Mouse (Mus musculus): ENCODE measurements around the gene Olfr509. TPM values are rescaled to one million over a fixed set of nuclear protein-coding genes. Genes with fewer than 3 reads are reported as not detected.
"Not testable (repeated sequence)": the region's sequence is repeated elsewhere in the genome, so short reads cannot be mapped to it uniquely, and the experiment has no call there.

Gene Olfr509
- polyA plus RNA-seq (2014; fragmentation: Nextera tagmentation; extraction: Ambion mirVana) = 0.05 TPM in 1 of 2 replicates, not detected in the other

GRCm38 (mm10) chr7:108651806-108652205, at the start of gene Olfr509:
Olfr509 (minus strand) TSS chr7:108651906.
- H3K27me3 ChIP-seq (ENCODE audit: insufficient read depth, low read length) = no peaks in the 10 kb centered on the region
- TF ChIP-seq CTCF (IDR thresholded peaks at IDR 0.05; ENCODE audit: low read depth) = no peak
- ATAC-seq (ENCODE audit: insufficient read depth) = no peak

DNA sequence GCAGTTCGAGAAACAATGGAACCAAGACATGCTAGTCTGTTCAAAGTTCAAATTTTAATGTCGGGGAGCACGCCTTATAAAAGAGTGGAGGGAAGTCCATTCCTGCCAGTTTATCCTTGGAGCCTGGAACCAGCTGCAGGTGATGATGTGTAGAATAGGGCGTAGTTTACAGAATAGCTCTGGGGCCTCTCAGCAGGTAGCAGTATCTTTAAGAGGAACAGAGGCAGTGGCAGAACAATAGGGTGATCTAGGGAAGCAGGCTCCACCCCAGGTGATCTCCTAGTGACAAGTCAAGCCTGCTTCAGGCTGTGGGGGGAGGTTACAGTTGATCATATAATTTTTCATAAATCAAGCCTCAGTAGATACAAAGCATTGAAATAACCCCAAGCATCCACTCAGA, 27.2 kb upstream of the Olfr509 start:
- DNase-seq = no peak
- Histone ChIP-seq H3K27me3 (ENCODE audit: insufficient read depth, low read length) (no peaks in the 10 kb centered on the region), H3K9me3 (ENCODE audit: low read depth, low read length) (no peaks in the 10 kb centered on the region), H3K27ac (ENCODE audit: low read depth) (no peak overlapping the region), H3K36me3 (ENCODE audit: insufficient read depth) (no peaks in the 10 kb centered on the region), H3K4me1 (ENCODE audit: insufficient read depth) (no peaks in the 10 kb centered on the region), H3K9ac (no peak overlapping the region), H3K4me3 (ENCODE audit: low read depth, low read length) (no peak overlapping the region), H3K4me2 (no peak overlapping the region)
- no peak for TF ChIP-seq CTCF (IDR thresholded peaks at IDR 0.05; ENCODE audit: low read depth)
- 79% methylated on average over 4 of the region's 4 CpGs for WGBS
- no peak for ATAC-seq (ENCODE audit: insufficient read depth)

More at GRCm38 (mm10) chr7:108651806-108652205, at the start of gene Olfr509:
- Histone ChIP-seq H3K9ac (no peak within 1 kb of the TSS), H3K4me1 (ENCODE audit: insufficient read depth) (no peaks in the 10 kb centered on the region), H3K9me3 (ENCODE audit: low read depth, low read length) (no peaks in the 10 kb centered on the region; the same call in 1 of the 2 replicates), H3K4me2 (no peak within 1 kb of the TSS), H3K4me3 (ENCODE audit: low read depth, low read length) (no peak within 1 kb of the TSS), H3K36me3 (ENCODE audit: insufficient read depth) (no peaks in the 10 kb centered on the region), H3K27ac (ENCODE audit: low read depth) (no peak within 1 kb of the TSS)
- DNase-seq = no peak

DNA sequence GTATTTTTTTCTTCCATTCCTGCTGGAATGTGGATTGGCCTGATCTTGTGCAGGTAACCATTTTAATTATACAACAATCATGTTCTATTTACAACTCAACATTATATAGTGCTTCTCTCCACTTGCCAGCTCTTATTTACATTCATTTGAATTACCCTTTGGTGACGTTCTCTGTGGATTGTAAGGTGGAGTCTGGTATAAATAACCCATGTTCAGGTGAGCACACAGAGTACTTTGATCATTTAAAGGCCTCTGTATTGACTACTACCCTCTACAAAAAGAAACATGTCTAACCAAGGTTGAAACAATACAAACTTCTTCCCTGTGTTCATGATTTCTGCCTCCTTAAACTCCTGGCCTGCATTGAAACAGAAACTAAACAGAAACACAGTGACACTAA, 19.4 kb upstream of the Olfr509 start:
- 65% methylated on average over 1 of the region's 1 CpGs for WGBS
- no peak for TF ChIP-seq CTCF (IDR thresholded peaks at IDR 0.05; ENCODE audit: low read depth)
- ATAC-seq (ENCODE audit: insufficient read depth) (no peak), DNase-seq (no peak)
- no peak overlapping the region for H3K27ac ChIP-seq (ENCODE audit: low read depth)
- H3K36me3 ChIP-seq (ENCODE audit: insufficient read depth) = no peaks in the 10 kb centered on the region
- no peaks in the 10 kb centered on the region for H3K27me3 ChIP-seq (ENCODE audit: insufficient read depth, low read length)
- H3K4me3 ChIP-seq (ENCODE audit: low read depth, low read length) = no peak overlapping the region
- no peaks in the 10 kb centered on the region for H3K4me1 ChIP-seq (ENCODE audit: insufficient read depth)
- H3K9ac ChIP-seq = no peak overlapping the region
- H3K9me3 ChIP-seq (ENCODE audit: low read depth, low read length) = no peaks in the 10 kb centered on the region
- H3K4me2 ChIP-seq = no peak overlapping the region

GRCm38 (mm10) chr7:108666118-108666517, 14.4 kb upstream of the Olfr509 start, which contains the start of gene Olfr510:
Olfr510 (plus strand) TSS chr7:108666418.
- Histone ChIP-seq H3K27ac (ENCODE audit: low read depth) (no peak within 1 kb of the TSS), H3K4me3 (ENCODE audit: low read depth, low read length) (no peak within 1 kb of the TSS), H3K27me3 (ENCODE audit: insufficient read depth, low read length) (no peaks in the 10 kb centered on the region), H3K9me3 (ENCODE audit: low read depth, low read length) (no peaks in the 10 kb centered on the region), H3K9ac (no peak within 1 kb of the TSS), H3K4me2 (no peak within 1 kb of the TSS), H3K36me3 (ENCODE audit: insufficient read depth) (no peaks in the 10 kb centered on the region), H3K4me1 (ENCODE audit: insufficient read depth) (no peaks in the 10 kb centered on the region)
- 85% methylated on average over 1 of the region's 1 CpGs for WGBS
- no peak for ATAC-seq (ENCODE audit: insufficient read depth)
- no peak for DNase-seq
- TF ChIP-seq CTCF (IDR thresholded peaks at IDR 0.05; ENCODE audit: low read depth) = no peak

DNA sequence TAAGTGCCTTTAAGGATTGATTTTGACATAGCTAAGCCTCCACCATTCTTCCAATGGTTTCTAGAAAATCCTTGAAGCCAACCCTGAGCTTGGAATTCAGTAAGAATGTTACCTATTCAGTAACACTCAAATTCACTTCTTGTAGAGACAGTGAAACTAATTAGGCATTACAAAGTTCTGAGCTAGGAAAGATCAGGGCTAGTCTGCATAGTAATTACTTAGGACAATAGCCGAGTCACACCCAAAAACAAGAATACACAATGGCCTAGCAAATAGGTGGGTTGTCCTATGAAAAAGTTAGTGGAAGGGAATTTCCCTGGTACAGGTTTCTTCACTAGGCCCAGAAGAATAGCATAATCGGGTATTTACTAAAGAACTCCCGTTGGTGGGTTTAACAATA, 10.7 kb upstream of the Olfr509 start:
- no peaks in the 10 kb centered on the region for H3K36me3 ChIP-seq (ENCODE audit: insufficient read depth)
- TF ChIP-seq CTCF (IDR thresholded peaks at IDR 0.05; ENCODE audit: low read depth) = no peak
- no peaks in the 10 kb centered on the region for H3K4me1 ChIP-seq (ENCODE audit: insufficient read depth)
- no peak overlapping the region for H3K4me2 ChIP-seq
- no peaks in the 10 kb centered on the region for H3K27me3 ChIP-seq (ENCODE audit: insufficient read depth, low read length)
- no peak overlapping the region for H3K9ac ChIP-seq
- H3K27ac ChIP-seq (ENCODE audit: low read depth) = no peak overlapping the region
- DNase-seq (no peak), ATAC-seq (ENCODE audit: insufficient read depth) (no peak)
- 84% methylated on average over 3 of the region's 3 CpGs for WGBS
- no peak overlapping the region for H3K4me3 ChIP-seq (ENCODE audit: low read depth, low read length)
- H3K9me3 ChIP-seq (ENCODE audit: low read depth, low read length) = no peaks in the 10 kb centered on the region

DNA sequence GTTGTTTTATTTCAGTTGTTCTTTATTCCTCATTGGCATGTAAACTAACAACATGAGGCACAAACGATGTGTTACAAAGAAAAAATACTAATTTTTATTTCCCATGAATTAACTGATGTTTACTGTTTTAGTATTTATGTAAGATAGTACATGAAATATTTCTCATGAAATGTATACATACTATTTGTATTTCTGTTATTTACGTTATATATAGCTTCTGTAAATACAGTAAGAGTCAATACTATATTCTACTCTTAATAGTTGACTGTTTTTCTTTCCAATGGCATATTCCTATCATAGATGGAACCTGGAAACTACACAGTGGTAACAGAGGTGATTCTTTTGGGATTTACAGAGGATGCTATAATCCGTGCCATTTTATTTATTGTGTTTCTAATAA, 22.0 kb downstream of the Olfr509 start, which contains the start of gene Olfr508:
Gene Olfr508 (plus strand): TSS at position 301 of the 400 bp plus-strand sequence.
- no peaks in the 10 kb centered on the region for H3K27me3 ChIP-seq (ENCODE audit: insufficient read depth, low read length)
- no peaks in the 10 kb centered on the region for H3K4me1 ChIP-seq (ENCODE audit: insufficient read depth)
- no peak for DNase-seq
- no peak within 1 kb of the TSS for H3K27ac ChIP-seq (ENCODE audit: low read depth)
- ATAC-seq (ENCODE audit: insufficient read depth) = no peak
- no peaks in the 10 kb centered on the region for H3K9me3 ChIP-seq (ENCODE audit: low read depth, low read length)
- no peak within 1 kb of the TSS for H3K9ac ChIP-seq
- no peak within 1 kb of the TSS for H3K4me2 ChIP-seq
- 78% methylated on average over 3 of the region's 3 CpGs for WGBS
- no peak within 1 kb of the TSS for H3K4me3 ChIP-seq (ENCODE audit: low read depth, low read length)
- no peaks in the 10 kb centered on the region for H3K36me3 ChIP-seq (ENCODE audit: insufficient read depth)
- TF ChIP-seq CTCF (IDR thresholded peaks at IDR 0.05; ENCODE audit: low read depth) = no peak

DNA sequence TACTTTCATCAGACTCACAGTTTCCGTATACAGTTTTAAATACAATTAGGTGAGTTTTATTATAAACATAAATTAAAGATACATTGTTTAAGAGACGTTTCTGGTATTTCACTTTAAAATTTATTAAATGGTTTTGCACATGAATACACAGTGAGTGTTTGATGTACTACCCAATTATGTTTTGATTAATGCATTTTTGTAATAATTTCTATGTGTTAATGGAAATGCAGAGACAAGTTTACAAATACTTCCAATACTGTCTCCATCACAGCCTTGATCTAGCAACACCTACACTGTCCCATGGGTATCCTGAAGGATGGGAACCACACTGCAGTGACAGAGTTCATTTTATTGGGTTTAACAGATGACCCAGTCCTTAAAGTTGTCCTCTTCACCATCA, 30.2 kb downstream of the Olfr509 start, which contains the start of gene Olfr507:
Gene Olfr507 (plus strand): TSS at position 301 of the 400 bp plus-strand sequence.
- Histone ChIP-seq H3K9me3 (ENCODE audit: low read depth, low read length) (no peaks in the 10 kb centered on the region), H3K9ac (no peak within 1 kb of the TSS), H3K36me3 (ENCODE audit: insufficient read depth) (no peaks in the 10 kb centered on the region), H3K27ac (ENCODE audit: low read depth) (no peak within 1 kb of the TSS), H3K4me1 (ENCODE audit: insufficient read depth) (no peaks in the 10 kb centered on the region), H3K4me2 (no peak within 1 kb of the TSS), H3K27me3 (ENCODE audit: insufficient read depth, low read length) (no peaks in the 10 kb centered on the region), H3K4me3 (ENCODE audit: low read depth, low read length) (no peak within 1 kb of the TSS)
- WGBS = 63% methylated on average over 2 of the region's 2 CpGs
- ATAC-seq (ENCODE audit: insufficient read depth) (no peak), DNase-seq (no peak)
- no peak for TF ChIP-seq CTCF (IDR thresholded peaks at IDR 0.05; ENCODE audit: low read depth)

DNA sequence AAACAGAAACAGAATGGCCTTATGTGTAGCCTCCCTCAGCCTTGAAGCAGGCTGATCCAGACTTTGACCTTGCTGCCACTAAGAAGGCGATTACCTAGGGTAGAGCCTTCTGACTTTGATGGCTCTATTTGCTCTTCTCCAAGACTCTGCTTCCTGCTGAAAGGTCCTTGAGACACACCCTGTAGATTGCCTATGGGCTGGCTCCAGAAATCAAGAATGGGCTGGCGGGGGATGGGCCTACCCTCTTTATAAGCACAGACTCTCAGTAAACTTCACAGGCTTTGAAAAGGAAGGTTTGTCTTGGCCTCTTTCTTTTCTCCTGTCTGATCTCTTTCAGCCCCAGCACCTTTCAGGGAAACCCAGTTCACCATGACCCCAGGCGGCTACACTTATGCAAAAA, 34.9 kb downstream of the Olfr509 start:
- H3K36me3 ChIP-seq (ENCODE audit: insufficient read depth); ATAC-seq (ENCODE audit: insufficient read depth); H3K4me3 ChIP-seq (ENCODE audit: low read depth, low read length); H3K27me3 ChIP-seq (ENCODE audit: insufficient read depth, low read length); H3K9me3 ChIP-seq (ENCODE audit: low read depth, low read length); DNase-seq; H3K4me2 ChIP-seq; H3K27ac ChIP-seq (ENCODE audit: low read depth); H3K4me1 ChIP-seq (ENCODE audit: insufficient read depth); H3K9ac ChIP-seq: not testable (repeated sequence)
- WGBS = 70% methylated on average over 3 of the region's 3 CpGs

Measured in lung, embryonic 14.5 days (tissue).